Mouse (Mus musculus): ENCODE measurements around the gene Gm43518. TPM values are rescaled to one million over a fixed set of nuclear protein-coding genes. Genes with fewer than 3 reads are reported as not detected.

Gene Gm43518
- polyA plus RNA-seq, 1 experiment from 2014 or later = 2.0 TPM

DNA sequence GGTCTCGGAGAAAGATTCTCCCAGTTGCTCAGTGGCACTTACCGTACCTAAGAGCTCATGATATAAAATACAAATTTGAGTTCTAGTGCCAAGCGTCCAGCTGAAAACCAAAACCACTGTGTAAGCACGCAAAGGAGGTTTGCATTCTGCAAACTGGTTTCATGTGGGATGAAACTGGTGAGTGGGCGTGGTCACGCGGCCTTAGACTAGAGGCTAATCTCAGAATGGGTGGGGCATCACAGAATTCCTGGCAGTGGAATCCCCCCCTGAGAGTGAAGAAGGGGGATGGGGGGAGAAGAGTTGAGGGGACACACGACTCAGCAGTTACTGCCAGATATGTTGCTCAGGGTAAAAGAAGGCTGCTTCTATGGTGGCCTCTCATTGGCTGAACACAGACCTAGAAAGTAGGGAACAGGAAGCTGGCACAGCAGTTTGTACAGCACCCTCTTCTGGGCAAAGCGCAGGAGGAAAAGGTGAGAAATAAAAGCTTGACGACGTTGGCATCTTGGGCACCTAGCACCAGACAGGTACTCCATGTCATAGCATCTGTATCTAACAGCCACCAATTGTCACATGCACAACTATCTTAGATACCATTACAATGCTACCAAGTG lies 23.1 kb upstream of the Gm43518 start:
- Histone ChIP-seq H3K4me3 (no peak overlapping the region), H3K27me3 (replicated peaks; ENCODE audit: low read depth, poor library complexity, severe bottlenecking) (no peaks in the 10 kb centered on the region), H3K27ac (replicated peaks) (no peak overlapping the region), H3K36me3 (replicated peaks) (peaks cover 11% of the 10 kb centered on the region), H3K9me3 (no peaks in the 10 kb centered on the region), H3K4me1 (peaks cover 17% of the 10 kb centered on the region)
- WGBS = 72% methylated on average over 11 of the region's 11 CpGs
- DNase-seq (ENCODE audit: low spot score) = no peak

GRCm38 (mm10) chr5:123906146-123906975 lies 20.9 kb upstream of the Gm43518 start:
- WGBS = 74% methylated on average over 17 of the region's 17 CpGs
- peaks cover 17% of the 10 kb centered on the region for H3K4me1 ChIP-seq
- peaks cover 33% of the 10 kb centered on the region for H3K36me3 ChIP-seq (replicated peaks)
- DNase-seq (ENCODE audit: low spot score) = no peak
- no peaks in the 10 kb centered on the region for H3K27me3 ChIP-seq (replicated peaks; ENCODE audit: low read depth, poor library complexity, severe bottlenecking)
- H3K4me3 ChIP-seq = peak overlapping the region; percentile 100
- no peaks in the 10 kb centered on the region for H3K9me3 ChIP-seq
- peak overlapping the region; percentile 98 for H3K27ac ChIP-seq (replicated peaks)

GRCm38 (mm10) chr5:123906976-123907630 lies 20.1 kb upstream of the Gm43518 start, which contains the start of gene Denr:
Gene Denr, plus strand, starts transcription at chr5:123907175.
- H3K4me3 ChIP-seq = peak within 1 kb of the TSS; percentile 100
- H3K27me3 ChIP-seq (replicated peaks; ENCODE audit: low read depth, poor library complexity, severe bottlenecking) = no peaks in the 10 kb centered on the region
- peak within 1 kb of the TSS; percentile 98 for H3K27ac ChIP-seq (replicated peaks)
- H3K4me1 ChIP-seq = peaks cover 17% of the 10 kb centered on the region
- peaks cover 40% of the 10 kb centered on the region for H3K36me3 ChIP-seq (replicated peaks)
- peak; percentile 100 for DNase-seq (ENCODE audit: low spot score)
- under 1% methylated on average over 61 of the region's 61 CpGs for WGBS
- no peaks in the 10 kb centered on the region for H3K9me3 ChIP-seq

- no peaks in the 10 kb centered on the region for H3K27me3 ChIP-seq (replicated peaks; ENCODE audit: low read depth, poor library complexity, severe bottlenecking)
- peak overlapping the region; percentile 100 for H3K4me3 ChIP-seq
- 4% methylated on average over 10 of the region's 10 CpGs for WGBS
- peaks cover 45% of the 10 kb centered on the region for H3K36me3 ChIP-seq (replicated peaks)
- H3K4me1 ChIP-seq = peaks cover 17% of the 10 kb centered on the region
- no peak for DNase-seq (ENCODE audit: low spot score)
- no peaks in the 10 kb centered on the region for H3K9me3 ChIP-seq
- H3K27ac ChIP-seq (replicated peaks) = peak overlapping the region; percentile 98
These were observed 19.6 kb upstream of the Gm43518 start for GRCm38 (mm10) chr5:123907631-123907977.

DNA sequence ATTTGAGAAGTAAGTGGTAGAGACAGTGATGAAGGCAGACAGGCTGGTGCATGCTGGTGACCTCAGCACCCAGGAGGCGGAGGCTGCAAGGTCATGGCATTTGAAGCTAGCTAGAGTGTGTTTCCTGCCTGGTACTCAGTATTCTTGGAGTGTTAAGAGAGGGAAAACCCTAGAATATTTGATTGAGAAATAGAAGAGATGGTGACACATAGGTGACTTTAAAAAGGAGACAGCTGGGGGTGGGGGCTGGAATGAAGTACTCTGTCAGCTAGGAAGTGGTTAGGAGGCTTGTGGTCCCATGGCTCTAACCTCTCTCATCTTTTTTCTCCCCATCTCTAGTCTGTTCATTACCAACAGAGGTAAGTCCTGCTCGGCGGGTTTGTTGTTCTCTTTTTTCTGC lies 12.4 kb upstream of the Gm43518 start:
- Histone ChIP-seq H3K27me3 (replicated peaks; ENCODE audit: low read depth, poor library complexity, severe bottlenecking) (no peaks in the 10 kb centered on the region), H3K9me3 (no peaks in the 10 kb centered on the region), H3K36me3 (replicated peaks) (peaks cover 99% of the 10 kb centered on the region), H3K4me3 (no peak overlapping the region), H3K4me1 (no peaks in the 10 kb centered on the region), H3K27ac (replicated peaks) (no peak overlapping the region)
- no peak for DNase-seq (ENCODE audit: low spot score)
- 91% methylated on average over 3 of the region's 3 CpGs for WGBS

DNA sequence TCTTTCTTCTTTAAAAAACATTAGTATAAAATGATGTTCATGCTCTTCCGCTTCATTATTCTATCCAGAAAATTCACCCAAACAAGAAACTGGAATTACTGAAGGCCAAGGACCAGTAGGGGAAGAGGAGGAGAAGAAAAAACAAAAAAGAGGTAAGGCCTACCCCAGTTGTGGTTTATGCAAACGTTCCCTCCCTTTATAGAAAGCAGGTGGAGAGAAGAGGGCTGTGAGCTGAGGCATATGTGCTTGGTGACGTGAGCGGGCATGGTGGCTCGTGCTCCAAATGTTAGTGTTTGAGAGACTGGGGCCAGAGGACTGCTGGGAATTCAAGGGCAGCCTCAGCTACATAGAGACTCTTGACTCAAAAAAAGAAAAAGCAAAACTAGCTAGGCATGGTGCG lies 5.1 kb upstream of the Gm43518 start:
- Histone ChIP-seq H3K27ac (replicated peaks) (no peak overlapping the region), H3K4me1 (no peaks in the 10 kb centered on the region), H3K27me3 (replicated peaks; ENCODE audit: low read depth, poor library complexity, severe bottlenecking) (no peaks in the 10 kb centered on the region), H3K9me3 (no peaks in the 10 kb centered on the region), H3K4me3 (no peak overlapping the region), H3K36me3 (replicated peaks) (peaks cover 95% of the 10 kb centered on the region)
- DNase-seq (ENCODE audit: low spot score) = no peak
- WGBS = 95% methylated on average over 6 of the region's 6 CpGs

DNA sequence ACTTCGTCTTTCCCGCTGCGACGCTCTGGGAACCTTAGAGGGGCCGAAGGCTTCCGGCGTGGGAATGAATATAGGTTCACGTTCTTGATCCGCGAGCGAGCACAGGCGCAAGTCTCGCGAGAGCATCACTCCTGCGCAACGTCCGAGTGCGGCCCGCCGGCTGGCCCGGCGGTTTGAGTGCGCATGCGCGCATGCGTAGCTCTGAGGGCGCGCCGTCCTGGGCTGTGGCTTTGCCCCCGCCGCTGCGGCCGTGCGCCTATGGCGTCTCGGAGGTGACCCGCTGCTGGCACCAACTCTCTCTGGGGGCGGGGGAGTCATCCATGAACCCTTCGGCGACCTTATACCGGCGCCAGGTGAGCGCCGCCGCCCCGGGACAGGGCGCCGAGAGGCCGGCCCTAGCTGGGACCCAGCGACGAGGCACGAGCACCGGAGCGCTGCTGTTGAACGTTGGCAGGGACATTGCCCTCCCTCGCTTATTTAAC lies 3.3 kb downstream of the Gm43518 start, which contains the start of gene Ccdc62:
Gene Ccdc62 (plus strand): TSS at position 172 of the 482 bp plus-strand sequence.
- peaks cover 45% of the 10 kb centered on the region for H3K36me3 ChIP-seq (replicated peaks)
- peak within 1 kb of the TSS; percentile 91 for H3K4me3 ChIP-seq
- H3K4me1 ChIP-seq = peaks cover 14% of the 10 kb centered on the region
- peak; percentile 96 for DNase-seq (ENCODE audit: low spot score)
- peak within 1 kb of the TSS; percentile 98 for H3K27ac ChIP-seq (replicated peaks)
- under 1% methylated on average over 56 of the region's 56 CpGs for WGBS
- H3K9me3 ChIP-seq = no peaks in the 10 kb centered on the region
- H3K27me3 ChIP-seq (replicated peaks; ENCODE audit: low read depth, poor library complexity, severe bottlenecking) = no peaks in the 10 kb centered on the region

GRCm38 (mm10) chr5:123931131-123931530 lies 3.9 kb downstream of the Gm43518 start:
- 52% methylated on average over 13 of the region's 13 CpGs for WGBS
- Histone ChIP-seq H3K27ac (replicated peaks) (peak overlapping the region; percentile 98), H3K27me3 (replicated peaks; ENCODE audit: low read depth, poor library complexity, severe bottlenecking) (no peaks in the 10 kb centered on the region), H3K4me1 (peaks cover 14% of the 10 kb centered on the region), H3K4me3 (peak overlapping the region; percentile 91), H3K9me3 (no peaks in the 10 kb centered on the region), H3K36me3 (replicated peaks) (peaks cover 39% of the 10 kb centered on the region)
- no peak for DNase-seq (ENCODE audit: low spot score)

DNA sequence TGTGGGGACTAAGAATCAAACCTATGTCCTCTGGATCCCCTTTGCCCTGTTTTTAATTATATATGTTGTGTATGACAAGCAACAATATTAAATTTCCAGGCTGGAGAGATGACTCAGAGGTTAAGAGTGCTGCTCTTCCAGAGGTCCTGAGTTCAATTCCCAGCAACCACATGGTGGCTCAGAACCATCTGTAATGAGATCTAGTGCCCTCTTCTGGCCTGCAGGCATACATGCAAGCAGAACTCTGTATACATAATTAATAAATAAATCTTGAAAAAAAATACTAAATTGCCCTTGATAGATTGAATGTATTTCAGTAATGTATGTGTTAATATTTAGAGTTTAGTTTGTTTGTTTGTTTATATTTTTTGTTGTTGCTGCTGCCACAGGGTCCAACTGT lies 5.7 kb downstream of the Gm43518 start:
- H3K27me3 ChIP-seq (replicated peaks; ENCODE audit: low read depth, poor library complexity, severe bottlenecking) = no peaks in the 10 kb centered on the region
- H3K4me1 ChIP-seq = peaks cover 14% of the 10 kb centered on the region
- H3K36me3 ChIP-seq (replicated peaks) = peaks cover 21% of the 10 kb centered on the region
- no peak overlapping the region for H3K4me3 ChIP-seq
- no peak overlapping the region for H3K27ac ChIP-seq (replicated peaks)
- DNase-seq (ENCODE audit: low spot score) = no peak
- no peaks in the 10 kb centered on the region for H3K9me3 ChIP-seq

GRCm38 (mm10) chr5:123933556-123933955 lies 6.3 kb downstream of the Gm43518 start:
- Histone ChIP-seq H3K27me3 (replicated peaks; ENCODE audit: low read depth, poor library complexity, severe bottlenecking) (no peaks in the 10 kb centered on the region), H3K36me3 (replicated peaks) (peaks cover 15% of the 10 kb centered on the region), H3K9me3 (no peaks in the 10 kb centered on the region), H3K4me3 (no peak overlapping the region), H3K4me1 (peaks cover 14% of the 10 kb centered on the region), H3K27ac (replicated peaks) (no peak overlapping the region)
- 89% methylated on average over 12 of the region's 12 CpGs for WGBS
- peak; percentile 10 for DNase-seq (ENCODE audit: low spot score)

GRCm38 (mm10) chr5:123933957-123934591 lies 6.9 kb downstream of the Gm43518 start:
- no peak overlapping the region for H3K4me3 ChIP-seq
- H3K9me3 ChIP-seq = no peaks in the 10 kb centered on the region
- 37% methylated on average over 18 of the region's 18 CpGs for WGBS
- no peaks in the 10 kb centered on the region for H3K27me3 ChIP-seq (replicated peaks; ENCODE audit: low read depth, poor library complexity, severe bottlenecking)
- H3K4me1 ChIP-seq = peaks cover 14% of the 10 kb centered on the region
- 0 out of 2 replicates have a peak overlapping the region, but pooled peaks have one; percentile 27 for H3K27ac ChIP-seq (replicated peaks)
- DNase-seq (ENCODE audit: low spot score) = peak; percentile 52
- H3K36me3 ChIP-seq (replicated peaks) = peaks cover 10% of the 10 kb centered on the region

DNA sequence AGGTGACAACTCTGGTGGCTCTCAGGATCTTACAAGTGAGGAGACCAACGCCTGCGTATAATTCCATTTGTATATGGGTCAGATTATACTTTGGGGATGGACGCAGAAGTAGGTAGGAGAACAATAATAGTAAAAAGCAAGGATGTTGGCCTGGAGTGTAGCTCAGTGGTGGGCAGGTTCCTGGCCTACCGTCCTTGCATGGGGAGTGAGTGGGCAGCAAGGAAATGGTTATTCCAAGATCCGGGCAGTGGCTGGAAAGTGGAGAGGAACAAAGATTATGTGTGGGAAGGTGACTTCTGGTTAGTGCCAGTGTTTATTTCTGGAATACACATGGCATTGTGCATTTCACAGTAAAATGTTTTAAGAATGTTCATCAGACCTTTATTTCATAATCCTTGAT lies 8.7 kb downstream of the Gm43518 start:
- Histone ChIP-seq H3K4me1 (peaks cover 11% of the 10 kb centered on the region), H3K4me3 (no peak overlapping the region), H3K36me3 (replicated peaks) (no peaks in the 10 kb centered on the region), H3K9me3 (no peaks in the 10 kb centered on the region), H3K27me3 (replicated peaks; ENCODE audit: low read depth, poor library complexity, severe bottlenecking) (no peaks in the 10 kb centered on the region), H3K27ac (replicated peaks) (no peak overlapping the region)
- no peak for DNase-seq (ENCODE audit: low spot score)
- 91% methylated on average over 5 of the region's 5 CpGs for WGBS
